Mouse (Mus musculus): ENCODE results near the gene Aym1.

The Aym1 gene

DNA sequence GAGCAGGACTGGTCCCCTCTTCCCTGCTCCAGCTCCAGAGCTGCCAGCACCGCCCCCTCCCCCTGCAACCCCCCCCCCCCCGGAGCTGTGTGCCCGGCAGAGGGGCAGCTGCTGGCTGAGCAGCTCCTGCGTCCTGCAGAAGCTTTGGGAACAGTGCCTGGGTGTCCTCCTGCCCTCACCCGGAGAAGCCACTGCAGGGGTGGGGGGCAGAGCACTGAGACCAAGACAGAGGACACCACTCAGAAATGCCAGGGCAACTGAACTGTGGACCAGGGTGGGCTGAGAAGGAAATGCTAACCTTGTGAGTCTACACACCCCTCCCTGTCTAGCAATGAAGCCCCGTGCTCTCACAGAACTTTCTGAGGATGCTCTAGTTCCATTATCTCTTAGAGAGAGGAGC lies at the start of gene Aym1:
Aym1 (plus strand) TSS at position 109 of the 400 bp plus-strand sequence.
- DNase-seq (ENCODE audit: low read depth, low spot score) = no peak

DNA sequence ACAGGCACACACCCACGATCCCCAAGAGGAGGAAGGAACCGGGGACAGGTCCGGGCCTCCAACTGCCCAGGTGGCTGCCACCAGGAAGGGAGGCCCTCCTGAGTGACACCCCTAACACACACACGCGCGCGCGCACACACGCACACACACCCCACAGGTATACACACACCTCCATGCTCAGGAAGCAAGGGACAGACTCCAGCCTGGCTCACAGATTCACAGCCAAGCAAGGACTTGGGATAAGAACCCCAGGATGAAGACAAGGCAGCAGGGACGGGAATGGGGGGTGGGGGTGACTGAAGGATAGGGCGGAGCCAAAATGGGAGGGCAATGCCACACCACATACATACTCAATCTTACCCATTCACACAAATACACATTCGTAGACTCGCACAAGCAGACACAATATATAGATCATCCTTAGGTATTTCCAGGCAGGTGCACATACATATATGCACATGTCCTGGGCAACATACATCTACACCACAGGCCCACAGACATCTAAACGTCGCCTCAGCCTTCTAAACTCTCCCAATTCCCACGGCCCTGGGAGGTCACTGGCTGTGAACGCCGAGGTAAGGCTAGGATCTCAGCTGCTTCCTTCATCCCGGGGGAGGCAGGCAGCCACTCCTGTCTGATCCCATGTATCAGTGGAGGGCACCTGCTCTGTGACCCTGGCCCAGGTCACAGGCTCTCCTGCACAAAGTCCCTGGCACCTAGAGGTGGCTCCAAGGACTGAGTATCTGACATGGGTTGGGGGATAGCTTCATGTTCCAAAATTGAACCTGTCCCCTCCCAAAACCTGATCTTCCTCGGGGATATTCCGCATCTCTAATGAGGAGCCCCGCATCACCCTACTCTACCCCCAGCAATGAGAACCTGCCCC lies 47.4 kb upstream of the Aym1 start:
- DNase-seq (ENCODE audit: low read depth, low spot score) = no peak

DNA sequence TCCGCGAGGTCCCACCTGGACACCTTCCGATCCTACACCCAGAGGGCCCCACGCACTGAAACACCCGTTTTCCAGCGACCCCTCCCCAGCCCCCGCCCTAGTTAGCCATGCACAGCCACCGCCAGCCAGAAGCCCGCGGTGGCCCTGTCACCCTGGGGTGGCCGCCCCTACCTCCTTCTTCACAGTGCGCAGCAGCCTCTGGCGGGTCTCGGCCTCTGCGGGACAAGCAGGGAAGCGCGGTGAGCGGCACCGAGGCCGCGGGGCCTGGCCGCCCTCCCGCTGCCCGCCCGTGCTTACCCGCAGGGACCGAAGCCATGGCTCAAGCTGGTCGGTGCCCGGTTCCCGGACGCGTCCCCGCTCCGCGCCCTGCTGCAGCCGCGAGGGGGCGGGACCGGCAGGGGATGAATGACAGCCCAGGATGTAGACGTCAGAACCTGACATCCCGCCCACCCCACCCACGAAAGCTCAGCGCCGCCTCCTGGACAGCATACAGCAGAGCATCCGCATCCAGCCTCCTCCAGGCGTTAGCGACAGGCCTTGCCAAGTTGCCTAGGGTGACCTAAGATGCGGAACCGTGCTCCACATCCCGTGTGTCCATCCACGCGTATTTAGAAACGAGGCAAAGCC lies 46.6 kb upstream of the Aym1 start, which contains the start of gene Sgsm1:
Sgsm1 (minus strand) TSS at position 410 of the 627 bp plus-strand sequence.
- DNase-seq (ENCODE audit: low read depth, low spot score) = peak; percentile 92

DNA sequence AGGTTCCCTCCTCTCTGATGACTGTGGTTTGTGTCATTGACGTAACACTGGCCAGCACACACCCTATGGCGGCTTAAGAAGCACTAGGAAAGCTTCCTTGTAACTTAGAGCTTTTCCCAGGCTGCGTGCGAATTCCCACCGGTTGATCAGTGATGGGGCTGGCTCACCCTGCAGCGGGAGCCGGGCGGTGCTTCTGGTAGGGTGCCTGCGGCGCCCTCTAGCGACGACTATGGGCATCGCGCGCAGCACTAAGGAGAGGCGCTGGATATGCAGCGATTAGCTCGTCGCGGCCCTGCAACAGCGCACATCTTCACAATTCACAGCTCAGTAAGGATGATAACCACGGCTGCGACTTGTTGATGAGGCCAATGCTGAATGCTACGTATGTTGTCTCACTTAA lies 43.1 kb upstream of the Aym1 start:
- peak; percentile 91 for DNase-seq (ENCODE audit: low read depth, low spot score)

DNA sequence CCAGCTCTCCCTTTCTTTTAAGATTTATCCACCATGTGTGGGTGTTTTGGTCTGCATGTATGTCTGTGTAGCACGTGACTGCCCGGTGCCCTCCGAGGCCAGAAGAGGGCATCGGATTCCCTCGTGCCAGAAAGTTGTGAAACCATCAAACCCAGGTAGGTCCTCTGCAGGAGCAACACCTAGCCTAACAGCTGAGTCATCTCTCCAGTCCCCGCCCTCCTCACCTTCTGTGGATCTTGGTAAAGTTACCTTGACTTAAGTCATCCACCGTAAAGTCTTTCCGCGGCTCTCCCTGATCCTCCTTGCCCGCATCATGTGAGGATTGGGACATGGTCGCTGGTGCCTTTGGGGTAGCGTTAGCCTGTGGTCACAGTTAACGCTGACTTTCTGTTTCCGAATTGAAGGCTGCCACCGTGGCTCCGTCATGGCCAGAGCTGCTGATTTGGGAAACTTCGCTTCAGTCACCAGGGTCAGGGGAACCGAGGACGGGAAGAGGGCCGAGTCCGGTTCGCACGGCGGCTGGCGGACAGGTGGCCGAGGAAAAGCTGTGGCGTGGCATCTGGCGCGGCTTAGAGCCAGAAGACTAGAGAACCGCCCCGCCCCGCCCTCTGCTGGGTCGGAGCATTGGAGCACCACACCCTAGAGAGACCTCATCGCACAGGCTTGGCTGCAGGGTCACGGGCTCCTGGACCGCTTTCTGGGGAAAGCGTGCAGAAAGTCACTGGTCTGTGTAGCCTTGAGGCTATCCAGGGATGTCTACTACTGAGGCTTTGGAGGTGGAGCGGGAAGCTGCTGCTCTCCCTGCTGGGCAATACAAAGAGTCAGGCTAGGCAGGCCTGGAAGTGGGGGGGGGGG lies 33.1 kb upstream of the Aym1 start:
- DNase-seq (ENCODE audit: low read depth, low spot score) = peak; percentile 97

DNA sequence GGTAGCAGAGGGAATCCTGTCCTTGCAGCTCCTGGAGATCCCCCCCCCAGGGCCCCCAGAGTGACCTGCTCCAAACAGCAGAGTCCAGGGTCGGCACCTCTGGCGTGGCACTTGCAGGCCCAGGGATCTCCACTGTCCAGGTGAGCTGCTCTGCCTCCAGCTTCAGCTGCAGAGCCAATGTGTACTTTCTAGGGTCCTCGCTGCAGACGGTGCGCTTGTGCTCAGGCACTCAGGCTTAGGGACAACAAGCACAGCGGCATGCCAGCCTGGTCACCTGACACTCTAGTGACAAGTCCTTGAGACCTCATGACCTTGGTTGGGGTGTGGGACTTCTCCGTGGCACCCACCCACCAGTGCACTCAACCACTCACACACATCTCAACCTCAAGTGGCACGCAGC lies 27.6 kb upstream of the Aym1 start:
- DNase-seq (ENCODE audit: low read depth, low spot score) = no peak

DNA sequence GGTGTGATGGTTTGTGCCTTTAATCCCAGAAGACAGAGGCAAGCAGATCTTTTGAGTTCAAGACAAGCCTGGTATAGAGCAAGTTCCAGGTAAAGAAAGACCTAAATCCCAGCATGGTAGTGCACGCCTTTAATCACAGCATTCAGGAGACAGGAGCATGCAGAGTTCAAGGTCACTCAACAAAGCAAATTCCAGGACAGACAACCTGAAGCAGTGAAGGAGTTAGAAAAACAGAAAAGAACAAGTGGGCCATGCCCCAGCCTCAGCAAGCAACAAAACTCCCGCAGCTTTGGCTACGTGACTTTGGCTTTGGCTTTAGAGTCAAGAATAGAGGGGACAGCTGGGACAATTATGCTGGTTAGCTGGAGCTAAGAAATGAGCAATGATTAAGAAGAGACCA lies 26.9 kb upstream of the Aym1 start:
- DNase-seq (ENCODE audit: low read depth, low spot score) = peak; percentile 99

DNA sequence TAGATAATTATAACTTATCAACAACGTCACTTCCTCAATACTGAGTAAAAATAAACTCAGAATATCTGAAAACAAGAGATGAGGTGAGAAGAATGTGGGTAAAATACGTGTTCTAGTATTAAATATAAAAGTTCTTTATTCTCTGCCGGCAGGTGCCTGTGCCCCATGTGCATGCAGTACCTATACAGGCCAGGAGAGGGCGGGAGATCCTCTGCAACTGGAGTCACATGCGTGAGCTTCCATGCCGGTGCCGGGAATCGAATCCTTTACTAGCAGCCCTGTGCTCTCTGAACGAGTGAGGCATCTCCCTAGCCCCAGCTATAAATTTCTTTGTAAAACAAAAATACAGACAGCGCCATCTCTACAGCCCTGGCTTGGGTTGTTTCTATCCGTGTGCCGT lies 24.9 kb upstream of the Aym1 start:
- DNase-seq (ENCODE audit: low read depth, low spot score) = peak; percentile 91

DNA sequence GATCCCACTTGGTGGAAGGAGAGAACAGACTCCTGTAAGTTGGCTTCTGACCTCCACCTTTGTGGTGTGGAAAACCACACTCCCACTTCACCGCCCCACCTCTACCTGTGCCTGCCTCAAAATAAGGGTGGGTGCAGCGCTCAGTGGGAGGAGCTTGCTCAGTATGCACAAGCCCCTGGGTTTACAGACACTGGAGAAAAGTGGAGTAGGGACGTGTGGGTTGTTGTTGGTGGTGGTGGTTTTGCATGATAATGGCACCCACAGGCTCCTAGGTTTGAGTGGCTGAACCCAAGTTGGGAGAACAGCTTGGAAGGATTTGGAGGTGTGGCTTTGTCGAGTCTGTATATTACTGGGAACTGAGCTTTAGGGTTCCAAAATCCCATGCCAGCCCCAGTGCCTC lies 24.2 kb upstream of the Aym1 start:
- DNase-seq (ENCODE audit: low read depth, low spot score) = peak; percentile 87

DNA sequence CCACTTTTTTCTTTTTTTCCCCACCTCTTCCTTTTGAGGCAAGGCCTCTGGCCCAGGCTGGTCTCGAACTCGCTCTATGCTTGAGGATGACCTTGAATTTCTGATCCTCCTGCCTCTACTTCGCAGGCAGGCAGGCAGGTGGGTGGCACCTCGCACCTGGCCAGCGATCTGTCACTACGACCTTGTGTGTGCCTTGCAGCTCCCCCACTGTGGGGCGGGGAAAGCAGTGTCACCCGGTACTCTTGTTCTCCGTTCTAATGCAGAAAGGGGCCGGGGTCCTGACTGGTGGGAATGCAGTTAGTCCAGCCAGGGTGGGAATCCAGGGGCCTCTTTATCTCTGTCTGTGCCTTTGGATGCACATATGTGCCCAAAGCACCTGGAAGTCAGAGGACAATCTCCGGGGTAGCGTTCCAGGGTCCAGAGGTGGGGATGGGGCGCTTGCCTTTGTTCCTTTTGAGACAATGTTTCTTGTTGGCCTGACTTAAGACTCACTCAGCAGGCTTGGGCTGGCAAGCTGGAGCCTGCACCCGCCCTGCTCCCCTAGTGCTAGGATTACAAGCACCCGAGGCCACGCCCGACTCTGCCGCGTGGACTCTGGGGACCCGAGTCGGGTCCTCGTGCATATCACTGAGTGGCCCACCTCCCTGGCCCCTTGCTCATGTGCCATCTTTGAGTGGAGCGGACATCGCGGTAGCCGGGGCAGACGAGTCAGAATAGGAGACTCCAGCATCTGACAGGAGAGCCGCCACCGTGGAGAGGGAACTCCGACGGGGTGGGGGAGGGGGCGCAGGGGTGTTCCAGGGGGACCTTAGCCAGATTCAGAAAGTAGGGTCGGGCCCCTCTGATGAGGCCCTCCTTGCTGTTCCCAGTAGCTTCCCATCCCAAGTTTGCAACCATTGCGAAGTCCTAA lies 22.2 kb upstream of the Aym1 start:
- peak; percentile 69 for DNase-seq (ENCODE audit: low read depth, low spot score)

DNA sequence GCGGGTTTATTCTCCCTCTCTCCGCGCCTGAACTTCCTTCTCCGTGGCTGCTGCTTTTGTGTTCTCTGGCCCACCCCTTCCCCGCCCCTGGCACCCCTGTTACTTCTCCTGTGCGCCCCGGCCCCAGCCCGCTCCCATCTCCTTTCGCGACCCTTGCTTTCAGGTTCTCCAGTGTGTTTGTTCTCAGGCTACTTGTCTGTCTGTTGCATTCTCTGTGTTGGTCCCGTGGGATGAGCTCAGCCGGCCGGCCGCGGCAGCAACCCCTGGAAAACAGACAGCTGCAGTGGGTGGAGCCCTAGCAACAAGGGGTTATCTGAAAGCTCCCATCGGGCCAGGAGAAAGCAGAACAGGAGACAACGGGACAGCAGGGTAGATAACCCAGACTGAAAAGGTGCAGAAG lies 21.4 kb upstream of the Aym1 start:
- peak; percentile 73 for DNase-seq (ENCODE audit: low read depth, low spot score)

DNA sequence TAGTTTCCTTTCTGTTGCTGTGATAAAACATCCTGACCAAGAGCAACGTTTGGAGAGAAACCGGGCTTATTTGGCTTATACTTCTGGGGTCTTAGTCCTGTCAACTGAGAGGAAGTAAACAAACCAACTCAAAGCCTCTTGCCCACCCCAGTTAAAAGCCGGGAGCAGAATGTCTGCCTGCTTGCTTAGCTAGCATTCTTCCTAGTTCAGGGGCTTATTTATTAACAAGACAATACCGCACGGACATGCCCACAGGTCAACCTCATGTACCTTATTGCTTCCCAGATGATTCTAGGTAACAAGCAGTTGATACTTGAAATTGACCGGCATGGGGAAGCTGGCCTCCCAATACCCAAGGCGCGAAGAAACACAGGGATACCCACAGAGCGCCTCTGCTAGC lies 20.8 kb upstream of the Aym1 start:
- DNase-seq (ENCODE audit: low read depth, low spot score) = no peak

DNA sequence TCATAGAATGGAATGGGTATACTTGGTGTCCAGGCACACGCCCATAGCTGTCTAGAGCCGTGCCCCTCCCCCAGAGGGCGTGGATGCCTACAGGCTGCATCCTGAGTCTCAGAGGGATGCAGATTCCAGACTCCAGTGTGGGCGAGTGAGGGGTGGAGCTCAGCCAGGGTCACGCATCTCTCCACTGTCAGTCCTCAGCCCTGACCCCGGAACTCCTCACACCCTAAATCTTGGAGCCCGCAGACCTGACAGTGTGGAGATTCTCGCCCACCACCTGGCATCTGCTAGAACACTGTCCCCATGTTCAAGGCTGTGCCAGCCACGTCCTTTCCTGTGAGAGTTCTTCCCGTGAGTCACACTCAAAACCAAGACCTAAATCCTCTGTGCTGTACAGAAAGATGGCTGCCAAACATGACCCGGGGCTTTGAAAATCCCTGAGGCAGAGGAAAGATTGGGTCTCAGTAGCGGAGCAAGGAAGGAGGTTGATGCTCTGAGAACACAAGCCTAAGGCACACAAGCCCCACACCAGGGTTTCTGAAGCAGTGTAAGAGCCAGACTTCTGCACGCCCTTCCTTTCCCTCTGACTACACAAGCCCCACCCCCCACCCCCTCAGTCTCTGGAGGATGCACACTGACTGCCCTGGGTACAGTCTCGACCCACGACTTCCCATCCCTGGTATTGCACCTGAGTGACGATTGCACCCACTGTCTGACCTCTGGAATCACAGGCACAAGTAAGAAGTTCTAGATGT lies 12.3 kb upstream of the Aym1 start:
- peak; percentile 96 for DNase-seq (ENCODE audit: low read depth, low spot score)

DNA sequence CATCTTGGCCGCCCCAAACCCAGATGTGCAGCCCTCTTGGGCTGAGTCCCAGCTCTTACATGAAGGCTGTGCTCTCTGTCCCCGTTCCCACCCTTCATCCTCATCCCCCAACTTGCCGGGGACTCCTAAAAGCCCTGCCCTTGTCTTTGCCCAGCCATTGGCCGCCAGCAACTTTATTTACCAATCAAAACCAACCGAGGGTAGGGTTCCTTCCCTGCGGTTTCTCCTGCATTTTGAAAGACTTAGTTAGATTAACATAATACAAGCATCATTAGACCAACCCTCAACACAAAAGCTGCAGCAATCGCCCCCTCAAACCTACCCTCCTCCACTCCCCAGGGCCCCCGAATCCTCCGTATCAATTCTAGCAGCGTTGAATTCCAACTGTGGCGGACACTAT lies 11.3 kb upstream of the Aym1 start:
- peak; percentile 95 for DNase-seq (ENCODE audit: low read depth, low spot score)

DNA sequence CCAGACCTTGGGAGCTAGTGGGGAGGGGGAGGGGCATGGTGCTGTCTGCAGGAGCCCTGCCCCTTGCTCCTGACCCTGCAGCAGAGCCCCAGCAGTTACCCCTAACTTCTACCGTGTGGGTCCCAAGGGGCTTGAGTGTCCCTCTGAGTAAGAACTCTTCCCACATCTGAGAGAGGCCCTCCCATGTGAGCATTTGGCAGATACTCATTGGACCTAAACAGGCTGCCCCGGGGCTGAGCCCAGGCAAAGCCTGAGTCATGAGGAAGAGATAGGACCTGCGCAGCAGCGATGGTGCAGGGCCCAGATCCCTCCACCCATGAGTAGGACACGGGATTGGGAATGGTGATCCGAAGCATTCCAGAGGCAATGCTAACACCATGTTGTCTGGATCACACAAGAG lies 10.4 kb upstream of the Aym1 start:
- peak; percentile 75 for DNase-seq (ENCODE audit: low read depth, low spot score)

DNA sequence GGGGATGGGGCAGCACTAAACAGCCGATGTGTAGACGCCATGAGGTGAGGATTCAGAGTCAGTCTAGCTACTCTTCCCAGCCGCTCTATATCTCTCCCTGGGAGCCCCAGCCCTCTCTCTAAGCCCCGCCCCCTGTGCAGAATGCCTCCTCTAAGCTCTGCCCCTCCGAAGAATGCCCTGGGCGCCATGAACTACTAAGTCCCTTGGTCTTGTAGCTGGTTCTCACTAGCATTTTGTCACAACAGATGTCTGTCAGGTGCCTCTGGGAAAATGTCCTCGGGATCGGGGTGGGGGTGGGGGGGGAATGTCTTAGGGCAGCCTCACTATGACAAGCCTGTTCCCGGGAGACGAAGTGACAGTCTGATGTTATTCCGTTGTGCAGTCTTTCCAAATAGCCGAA lies 9.5 kb upstream of the Aym1 start:
- peak; percentile 74 for DNase-seq (ENCODE audit: low read depth, low spot score)

DNA sequence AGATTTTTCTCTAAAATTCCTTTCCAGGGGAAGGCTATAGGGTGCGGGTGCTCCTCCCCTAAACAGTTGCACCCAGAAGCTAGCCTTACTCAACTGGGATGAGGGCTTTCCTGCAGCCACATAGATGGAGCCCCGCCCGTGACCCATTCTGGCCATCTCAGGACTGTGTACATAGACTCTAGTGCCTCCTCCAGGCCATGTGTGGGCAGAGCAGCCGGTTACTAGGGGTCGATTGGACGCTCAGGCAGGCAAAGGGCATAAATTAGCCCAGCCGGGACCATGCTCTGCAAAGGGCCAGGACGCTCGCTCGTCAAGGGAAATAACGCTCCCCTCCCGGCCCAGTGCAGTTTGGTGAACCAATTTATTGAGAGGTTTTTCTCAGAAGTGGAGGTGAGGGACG lies 8.5 kb upstream of the Aym1 start:
- peak; percentile 77 for DNase-seq (ENCODE audit: low read depth, low spot score)

DNA sequence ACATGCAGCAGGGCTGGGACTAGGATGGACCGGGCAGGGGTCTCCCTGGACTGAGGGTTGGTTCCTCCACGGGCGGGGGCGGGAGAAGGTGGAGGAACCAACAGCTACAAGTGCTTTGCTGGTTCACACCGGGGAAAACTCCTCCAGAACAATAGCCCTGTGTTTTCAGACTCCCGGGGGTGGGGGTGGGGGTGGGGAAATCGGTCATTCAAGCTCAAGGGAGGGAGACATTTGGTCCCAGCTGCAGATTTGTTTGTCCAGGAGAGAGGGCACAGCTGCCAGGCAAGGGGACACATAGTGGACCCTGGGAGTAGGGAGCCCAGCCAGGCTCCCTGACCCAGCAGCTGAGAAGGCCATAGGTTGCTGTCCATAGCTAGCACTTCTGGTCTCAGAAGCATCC lies 7.9 kb upstream of the Aym1 start:
- no peak for DNase-seq (ENCODE audit: low read depth, low spot score)

DNA sequence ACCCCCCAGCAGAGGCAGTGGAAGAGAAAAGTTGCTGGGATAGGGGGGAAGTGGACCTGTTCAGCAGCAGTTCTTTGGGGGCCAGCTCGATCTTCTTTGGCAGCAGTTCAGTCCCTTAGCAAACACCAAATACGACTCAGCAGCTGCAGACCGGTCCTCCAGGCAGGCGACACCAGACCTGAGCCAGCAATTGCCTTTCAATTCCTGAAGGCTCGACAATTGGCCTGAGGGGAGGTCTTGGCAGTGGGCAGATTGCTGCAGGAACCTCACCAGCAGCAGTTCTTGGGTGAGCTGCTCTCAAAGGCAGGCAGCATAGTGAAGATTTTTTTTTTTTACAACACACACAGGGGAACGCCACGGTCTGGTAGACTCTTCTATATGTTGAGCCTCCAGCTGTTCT lies 7.3 kb upstream of the Aym1 start:
- no peak for DNase-seq (ENCODE audit: low read depth, low spot score)

DNA sequence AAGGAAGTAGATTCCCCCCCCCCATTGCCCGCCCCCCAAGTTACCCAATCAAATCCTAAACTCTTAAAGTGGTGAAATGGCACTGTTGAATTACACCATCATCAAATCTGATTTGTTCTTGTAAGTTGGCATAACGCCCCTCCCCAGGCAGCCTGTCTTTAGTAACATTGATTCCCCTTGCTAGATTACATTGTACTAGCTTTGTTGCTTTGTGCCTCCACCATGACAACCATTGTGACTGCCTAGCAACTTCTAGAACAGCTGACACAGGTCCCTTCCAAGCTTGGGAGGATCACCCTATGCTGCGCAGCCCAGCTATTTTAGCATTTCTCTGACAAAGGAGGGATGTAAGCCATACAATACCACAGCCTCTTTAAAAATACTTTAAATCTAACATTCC lies 5.3 kb upstream of the Aym1 start:
- no peak for DNase-seq (ENCODE audit: low read depth, low spot score)

Measured in R1 (cell line).